Mouse (Mus musculus): ENCODE data around the gene Fbxo8.

DNA sequence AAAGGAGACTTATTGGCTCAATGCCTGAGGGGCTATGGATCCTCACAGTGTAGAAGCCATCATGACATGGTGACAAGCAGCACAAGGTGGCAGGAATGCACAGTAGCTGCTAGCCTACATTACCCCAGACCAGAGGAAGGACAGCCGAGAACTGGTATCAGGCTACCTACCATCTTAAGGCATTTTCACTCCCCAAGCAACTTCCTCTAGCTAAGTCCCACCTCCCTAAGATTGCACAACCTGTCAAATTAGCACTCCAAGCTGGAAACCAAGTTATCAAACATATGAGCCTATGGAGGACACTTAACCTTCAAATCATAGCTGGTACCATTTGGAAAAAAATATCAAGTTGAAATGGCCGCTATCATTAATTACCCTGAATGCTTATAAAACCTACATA is 3.0 kb upstream of the Fbxo8 start:
- TF ChIP-seq CTCF (IDR thresholded peaks at IDR 0.05; ENCODE audit: insufficient read depth, low read length), result no peak
- no peak for TF ChIP-seq POLR2A (IDR thresholded peaks at IDR 0.05; ENCODE audit: borderline replicate concordance, extremely low read depth, low read depth, low read length)

Data from lung, adult 2 months (tissue).